Mouse (Mus musculus): ENCODE measurements around the gene B3gntl1. TPM values are rescaled to one million over a fixed set of nuclear protein-coding genes. Genes with fewer than 3 reads are reported as not detected.

Gene B3gntl1
- polyA plus RNA-seq, 1 experiment from 2014 or later = 6.2 TPM

Other genes with a start within 250 kb of the B3gntl1 start
- 3.8 and 4.4 TPM in 2 replicates for gene Fn3k, start 238.2 kb downstream of the B3gntl1 start, polyA plus RNA-seq (2015; fragmentation: Nextera tagmentation; extraction: Ambion mirVana)
- 56.2 and 56.3 TPM in 2 replicates for gene Tbcd, start 221.2 kb downstream of the B3gntl1 start, polyA plus RNA-seq (2015; fragmentation: Nextera tagmentation; extraction: Ambion mirVana)
- 0.27 and 0.57 TPM in 2 replicates for gene Zfp750, start 153.8 kb downstream of the B3gntl1 start, polyA plus RNA-seq (2015; fragmentation: Nextera tagmentation; extraction: Ambion mirVana)
- gene Metrnl, start 28.4 kb upstream of the B3gntl1 start, polyA plus RNA-seq (2015; fragmentation: Nextera tagmentation; extraction: Ambion mirVana) = 4.9 and 9.8 TPM in 2 replicates
- not detected in 2 replicates for gene Ptchd3, start 157.1 kb upstream of the B3gntl1 start, polyA plus RNA-seq (2015; fragmentation: Nextera tagmentation; extraction: Ambion mirVana)